15 mouse cellular contexts compared by ENCODE assay signal in the genomic region with DNA sequence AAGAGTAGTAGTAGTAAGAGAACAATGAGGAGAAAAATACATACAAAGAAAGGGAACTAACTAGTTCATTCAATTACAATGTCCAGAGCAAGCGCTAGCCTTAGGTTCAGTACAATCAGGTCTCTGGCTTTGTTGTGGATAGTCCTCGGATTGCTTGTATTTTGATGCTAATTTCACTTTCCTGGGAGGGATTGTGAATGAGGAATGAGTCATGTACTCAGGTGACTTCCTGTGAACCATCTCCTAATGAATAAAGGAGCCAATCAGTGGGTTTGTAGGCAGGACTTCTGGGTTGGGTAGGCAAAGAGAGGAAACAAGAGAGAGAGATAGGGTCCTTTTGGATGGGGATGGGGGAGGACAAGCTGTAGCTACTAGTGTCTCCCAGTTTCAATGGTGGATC.
"Had no signal": no experiment of that assay in that cellular context is flagged by ENCODE, and none has a peak within 500 bp of the region (broad histone marks: within the 10 kb centered on the region; RNA-seq: fewer than 3 reads in every experiment).

No protein-coding gene starts in this region.

- DNase-seq: kidney, adult 11 months; kidney, adult 9 months; kidney, postnatal 10 days; kidney, postnatal 4 days; lung, adult 18-20 months; retina, postnatal 1 day; right cerebral cortex, postnatal 4 days; spleen, adult 18-20 months; thymus, postnatal 36 days had no signal

- H3K27ac ChIP-seq: left cerebral cortex, adult 2 months; limb, embryonic 15.5 days; midbrain, embryonic 12.5 days; neural tube, embryonic 13.5 days; stomach, embryonic 15.5 days had no signal

- ATAC-seq: midbrain, embryonic 16.5 days had no signal

- H3K36me3 ChIP-seq: limb, embryonic 15.5 days; midbrain, embryonic 12.5 days; neural tube, embryonic 13.5 days; stomach, embryonic 15.5 days had no signal

- H3K4me3 ChIP-seq: left cerebral cortex, adult 2 months; limb, embryonic 15.5 days; midbrain, embryonic 12.5 days; neural tube, embryonic 13.5 days; stomach, embryonic 15.5 days had no signal

- H3K9ac ChIP-seq: limb, embryonic 15.5 days; midbrain, embryonic 12.5 days; neural tube, embryonic 13.5 days; stomach, embryonic 15.5 days had no signal

- H3K9me3 ChIP-seq: limb, embryonic 15.5 days; midbrain, embryonic 12.5 days; neural tube, embryonic 13.5 days; stomach, embryonic 15.5 days had no signal

- H3K27me3 ChIP-seq: limb, embryonic 15.5 days; neural tube, embryonic 13.5 days; stomach, embryonic 15.5 days had no signal

- H3K4me2 ChIP-seq: limb, embryonic 15.5 days; midbrain, embryonic 12.5 days; neural tube, embryonic 13.5 days; stomach, embryonic 15.5 days had no signal

- H3K4me1 ChIP-seq: limb, embryonic 15.5 days; neural tube, embryonic 13.5 days; stomach, embryonic 15.5 days had no signal
